Mouse (Mus musculus) heart, adult 11 months (tissue): ENCODE results near the gene Cwc15.
"Not testable (repeated sequence)": the region's sequence is repeated elsewhere in the genome, so short reads cannot be mapped to it uniquely, and the experiment has no call there.

Experiments used
- DNase-seq: peaks from one replicate; pipeline ENCODE4 v3.0.0; 2022

The Cwc15 gene

DNA sequence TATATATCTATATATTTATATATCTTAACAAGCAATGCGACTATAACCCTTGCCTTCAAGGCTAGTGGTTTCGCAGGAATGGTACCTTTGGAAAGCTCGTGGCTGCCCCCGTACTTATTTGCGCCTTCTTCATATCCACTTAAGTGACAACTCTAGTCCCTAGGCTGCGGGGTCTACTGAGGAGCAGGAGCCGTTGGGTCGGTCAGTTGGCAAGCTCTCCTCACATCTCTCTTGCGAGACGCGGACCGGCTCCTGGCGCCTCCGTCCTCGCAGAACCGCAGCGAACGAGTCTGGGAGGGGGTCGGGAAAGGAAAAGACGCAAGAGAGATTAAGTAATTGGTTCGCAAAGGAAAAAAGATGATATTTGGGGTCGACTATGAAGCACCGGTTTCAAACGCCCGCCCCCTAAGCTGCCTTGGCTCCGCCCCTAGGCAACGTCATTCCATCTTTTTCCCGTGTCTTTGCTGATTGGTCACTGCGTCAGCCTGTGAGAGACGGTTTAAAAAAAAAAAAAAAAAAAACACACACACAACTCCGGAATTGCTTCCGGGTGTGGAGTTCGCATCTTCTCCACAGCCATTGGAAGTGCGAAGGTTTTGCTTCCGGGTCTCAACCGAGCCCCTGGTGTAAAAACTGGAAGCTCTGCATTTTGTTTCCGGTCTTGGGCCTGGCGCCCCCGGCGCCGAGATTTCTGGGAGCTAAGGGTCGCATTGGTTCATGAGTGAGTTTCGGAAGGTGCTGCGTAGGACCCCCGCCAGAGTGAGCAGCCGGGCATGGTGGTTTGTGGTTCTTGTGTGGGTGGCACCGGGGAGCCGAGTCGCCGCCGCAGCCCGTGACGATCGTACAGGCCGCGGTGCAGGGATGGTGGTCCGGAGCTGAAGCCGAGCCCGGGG is at the start of gene Cwc15, which contains the start of gene Kdm4d:
TSS of gene Cwc15 (plus strand) at position 595 of the 893 bp plus-strand sequence.
TSS of gene Kdm4d (minus strand) at position 460 of the 893 bp plus-strand sequence.
- DNase-seq: peak; percentile 100

DNA sequence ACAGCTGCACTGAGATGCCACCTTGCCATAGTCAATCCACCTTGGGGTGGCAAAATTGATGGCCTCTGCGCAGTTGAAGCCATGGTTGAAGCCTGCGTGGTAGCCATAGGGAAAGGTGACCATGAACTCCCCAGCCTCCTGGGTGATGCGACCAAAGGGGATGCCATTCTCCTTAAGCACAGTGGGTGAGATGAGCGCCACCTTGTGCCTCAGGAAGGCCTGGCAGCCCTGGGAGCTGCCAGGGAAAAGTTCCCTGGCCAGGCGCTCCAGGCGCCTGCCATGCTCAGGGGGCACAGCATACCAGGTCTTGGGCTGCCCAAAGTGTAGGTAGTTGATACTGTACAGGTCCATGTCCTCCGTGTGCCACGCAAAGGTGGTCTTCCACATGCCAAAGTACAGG is 49.3 kb upstream of the Cwc15 start:
- DNase-seq: not testable (repeated sequence)

DNA sequence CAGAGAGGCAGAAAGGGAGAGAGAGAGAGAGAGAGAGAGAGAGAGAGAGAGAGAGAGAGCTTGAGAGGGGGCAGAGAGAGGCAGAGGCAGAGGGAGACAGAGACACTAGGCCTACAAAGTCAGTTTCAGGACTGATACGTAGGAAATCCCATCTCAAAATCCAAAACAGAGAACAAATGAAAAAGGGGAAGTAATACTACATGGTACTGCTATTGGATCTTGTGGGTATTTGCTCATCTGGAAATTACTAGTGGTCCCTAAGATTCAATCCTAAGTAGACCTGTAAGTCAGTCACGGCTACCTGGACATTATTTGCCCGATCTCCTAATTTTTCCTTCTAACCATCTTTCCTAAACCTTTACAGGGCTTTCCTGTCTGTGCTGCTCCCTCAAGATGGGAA is 44.1 kb upstream of the Cwc15 start:
- no peak for DNase-seq

DNA sequence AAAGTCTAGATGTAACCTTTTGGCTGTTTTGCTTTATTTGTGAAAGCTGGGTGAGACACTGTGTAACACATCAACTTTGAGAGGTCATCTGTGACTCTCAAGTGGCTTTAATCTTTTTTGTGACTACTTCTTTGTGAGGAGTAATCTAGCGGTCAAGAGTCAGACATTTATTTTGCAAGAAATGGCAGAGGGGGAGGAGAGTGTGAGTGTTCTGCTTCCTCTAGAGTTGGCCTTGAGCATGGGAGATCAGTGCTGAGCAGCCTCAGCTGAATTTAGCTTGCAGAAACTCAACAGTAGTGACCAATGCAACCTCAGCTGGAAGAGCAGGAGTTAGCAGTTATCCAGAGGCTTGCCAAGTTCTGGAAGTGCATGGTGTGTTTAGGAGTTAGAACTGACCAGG is 37.9 kb upstream of the Cwc15 start:
- not testable (repeated sequence) for DNase-seq

DNA sequence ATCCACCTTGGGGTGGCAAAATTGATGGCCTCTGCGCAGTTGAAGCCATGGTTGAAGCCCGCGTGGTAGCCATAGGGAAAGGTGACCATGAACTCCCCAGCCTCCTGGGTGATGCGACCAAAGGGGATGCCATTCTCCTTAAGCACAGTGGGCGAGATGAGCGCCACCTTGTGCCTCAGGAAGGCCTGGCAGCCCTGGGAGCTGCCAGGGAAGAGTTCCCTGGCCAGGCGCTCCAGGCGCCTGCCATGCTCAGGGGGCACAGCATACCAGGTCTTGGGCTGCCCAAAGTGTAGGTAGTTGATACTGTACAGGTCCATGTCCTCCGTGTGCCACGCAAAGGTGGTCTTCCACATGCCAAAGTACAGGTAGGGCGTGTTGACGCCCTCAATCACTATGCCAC is 36.7 kb upstream of the Cwc15 start:
- DNase-seq: not testable (repeated sequence)

DNA sequence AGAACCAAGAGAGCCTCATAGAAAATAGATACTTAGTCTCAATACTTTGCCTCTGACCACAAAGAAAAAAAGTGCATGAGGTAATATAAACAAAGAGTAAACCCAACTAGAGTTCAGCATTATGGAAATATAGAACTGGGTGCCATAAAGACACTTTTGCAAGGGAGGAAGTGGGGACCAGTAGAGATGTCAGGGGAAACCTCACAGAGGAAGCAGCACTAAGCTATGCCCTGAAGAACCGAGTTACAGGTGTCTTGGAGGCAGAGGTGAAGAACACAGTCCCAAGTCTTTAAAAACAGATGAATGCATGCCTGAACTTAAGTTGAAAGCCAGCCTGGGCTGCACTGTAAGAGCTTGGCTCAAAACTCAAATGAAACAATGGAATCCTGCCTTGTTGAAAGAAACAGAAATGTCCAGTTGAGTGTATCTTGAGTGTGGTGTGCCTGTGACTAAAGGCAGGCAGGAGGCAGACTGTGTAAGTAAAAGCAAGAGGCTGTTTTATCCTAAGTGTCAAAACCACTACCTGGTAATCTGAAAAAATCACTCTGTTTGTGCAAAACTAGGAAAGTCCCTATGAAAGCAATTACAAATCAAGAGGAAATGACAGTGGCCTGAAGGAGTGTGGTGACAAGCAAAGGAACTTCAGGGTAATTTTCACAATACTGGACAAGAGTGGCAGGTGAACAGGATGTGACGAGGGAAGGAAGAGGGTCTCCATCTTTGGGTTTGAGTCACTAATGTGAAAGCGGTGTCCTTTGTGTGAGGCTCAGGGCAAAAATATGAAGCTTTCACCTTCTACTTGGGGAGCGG is 1.3 kb upstream of the Cwc15 start:
- DNase-seq: peak; percentile 48

DNA sequence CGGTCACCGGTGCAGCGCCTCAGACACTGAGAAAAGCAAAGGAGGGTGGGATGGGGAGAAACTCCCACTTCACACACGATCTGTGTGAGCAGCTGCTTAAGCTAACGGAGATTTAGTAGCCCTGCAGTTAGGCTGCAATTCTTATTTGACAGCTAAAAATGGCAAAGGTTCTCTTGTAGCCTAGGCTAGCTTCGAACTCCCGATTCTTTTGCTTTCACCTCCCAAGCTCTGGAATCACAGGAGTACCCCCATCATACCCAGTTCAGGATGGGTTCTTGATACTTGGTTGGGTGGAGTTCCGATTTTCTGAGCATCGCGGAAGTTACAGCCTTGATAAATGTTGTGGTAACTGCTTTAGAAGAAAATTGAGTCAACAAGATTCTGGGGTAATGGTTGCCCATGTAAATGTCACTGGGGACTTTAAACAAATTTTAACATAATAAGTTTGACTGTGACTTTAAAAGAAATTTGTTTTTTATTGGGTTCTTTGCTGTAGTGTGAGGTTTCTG is 553 bp downstream of the Cwc15 start:
- DNase-seq: no peak

DNA sequence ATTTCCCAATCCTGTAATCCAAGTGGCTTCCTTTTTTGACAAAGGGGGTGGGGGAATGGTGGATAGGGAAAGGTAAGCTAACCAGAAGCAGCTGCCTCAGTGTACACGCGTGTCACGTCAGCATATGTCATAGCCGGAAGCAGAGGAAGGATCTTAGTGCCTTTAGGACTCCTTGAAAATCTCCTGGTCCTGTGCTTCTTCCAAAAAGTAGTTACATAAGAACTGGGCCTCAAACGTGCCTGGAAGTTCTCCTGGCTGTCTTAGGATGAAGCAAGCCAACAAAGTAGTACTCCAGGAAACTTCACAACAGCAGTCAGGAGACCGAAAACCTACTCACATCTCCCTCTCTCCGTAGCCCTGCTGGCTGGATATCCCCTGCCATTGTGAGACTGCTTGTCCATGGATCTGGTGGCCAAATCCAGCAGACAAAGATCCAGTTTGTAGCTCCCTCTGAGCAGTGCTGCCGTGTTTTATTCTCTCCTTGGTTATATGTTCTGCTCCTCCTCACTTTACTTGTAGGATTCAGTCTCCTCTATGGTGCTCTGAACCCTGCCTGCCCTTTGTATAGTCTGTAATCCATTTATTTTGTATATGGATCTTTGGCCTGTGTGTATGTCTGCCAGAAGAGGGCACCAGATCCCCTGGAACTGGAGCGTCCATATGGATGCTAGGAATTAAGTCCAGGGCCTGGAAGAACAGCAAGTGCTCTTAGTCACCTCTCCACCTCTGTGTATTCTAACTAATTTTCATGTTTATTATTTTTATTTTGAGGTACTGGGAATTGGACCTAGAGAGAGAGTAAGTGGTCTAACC is 12.4 kb downstream of the Cwc15 start:
- DNase-seq: peak; percentile 89

DNA sequence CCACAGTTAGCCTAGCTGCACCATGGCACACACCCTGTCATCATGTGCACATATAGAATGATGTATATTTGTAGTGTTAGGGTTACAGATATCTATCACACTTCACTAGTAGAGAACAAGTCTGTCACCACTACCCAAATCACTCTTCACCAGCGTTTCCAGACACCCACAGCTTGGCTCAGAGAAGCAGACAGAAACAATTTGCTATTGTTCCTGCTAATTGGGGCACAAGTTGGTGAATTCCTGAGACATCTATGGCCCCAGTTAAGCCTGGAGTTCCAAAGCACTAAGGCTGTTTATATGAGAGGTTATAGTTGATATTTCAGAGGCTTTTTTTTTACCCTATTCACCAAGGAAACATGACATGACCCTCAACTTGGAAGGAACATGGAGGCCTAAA is 16.9 kb downstream of the Cwc15 start:
- no peak for DNase-seq

DNA sequence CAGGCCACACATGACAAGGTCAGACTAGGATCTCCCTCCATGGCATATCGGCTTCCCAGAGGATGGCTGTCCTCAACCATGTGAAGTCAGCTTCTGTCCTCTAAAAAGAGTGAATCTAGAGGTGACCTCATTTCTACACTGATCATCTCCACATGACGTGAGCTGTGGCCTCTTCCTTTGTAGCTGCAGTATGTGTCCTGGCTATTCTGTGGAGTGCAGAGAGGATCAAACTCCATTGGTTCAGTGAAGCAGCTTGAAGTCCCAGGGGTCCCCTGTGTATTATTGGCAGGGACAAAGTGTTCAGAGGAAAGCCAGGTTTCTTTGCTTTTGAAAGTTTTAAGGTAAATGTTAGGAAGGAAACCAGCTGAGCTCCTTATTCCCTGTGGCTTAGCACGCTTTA is 17.7 kb downstream of the Cwc15 start:
- DNase-seq: no peak

DNA sequence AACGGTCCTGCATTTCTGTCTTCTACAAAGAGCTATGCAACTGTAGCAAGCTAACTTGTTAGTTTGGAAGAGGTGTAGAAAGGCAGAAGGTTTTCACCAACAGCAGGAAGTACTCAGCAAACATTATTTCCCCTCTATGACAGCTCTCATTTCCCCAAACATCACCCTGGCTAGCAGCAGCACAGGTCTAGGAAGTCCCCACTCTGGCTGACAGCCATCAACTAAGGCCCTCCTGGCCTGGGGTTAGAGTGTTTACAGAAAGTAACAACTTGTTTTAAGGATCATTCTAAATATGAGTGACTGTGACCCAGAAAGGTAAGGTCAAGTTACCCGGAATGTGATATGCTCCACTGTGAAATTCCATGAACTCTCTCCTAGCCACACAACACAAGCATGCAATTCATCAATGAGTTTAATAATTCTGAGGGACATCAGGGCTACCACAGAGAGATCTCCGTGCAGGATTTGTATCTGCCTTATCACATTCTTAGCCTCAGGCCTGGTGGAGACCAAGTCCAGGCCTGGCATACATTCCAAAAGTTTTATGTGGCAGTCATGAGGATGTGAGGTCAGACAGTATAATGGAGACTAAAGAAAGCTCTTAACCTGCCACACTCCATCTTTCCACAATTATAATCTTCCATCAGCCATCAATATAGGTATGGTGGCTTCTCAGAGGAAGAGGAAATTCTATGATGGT is 20.7 kb downstream of the Cwc15 start:
- no peak for DNase-seq

DNA sequence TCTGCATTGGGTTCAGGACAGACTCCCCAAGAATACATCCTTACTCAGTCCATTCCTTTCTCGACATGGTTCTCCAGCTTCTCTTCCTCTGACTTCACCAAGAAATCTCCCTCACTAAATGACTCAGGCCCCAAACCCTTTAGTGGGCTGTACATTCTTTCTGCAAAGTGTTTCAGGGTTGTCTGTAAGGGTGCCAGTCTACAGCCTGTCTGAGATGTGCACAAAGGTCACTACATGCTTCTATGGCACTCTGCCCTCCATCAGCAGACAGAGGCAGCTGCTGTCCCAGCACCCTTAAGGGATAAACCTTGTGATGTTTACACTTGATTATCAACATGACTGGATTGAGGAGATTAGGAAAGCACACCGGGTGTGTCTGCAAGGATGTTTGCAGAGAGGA is 21.3 kb downstream of the Cwc15 start:
- no peak for DNase-seq

DNA sequence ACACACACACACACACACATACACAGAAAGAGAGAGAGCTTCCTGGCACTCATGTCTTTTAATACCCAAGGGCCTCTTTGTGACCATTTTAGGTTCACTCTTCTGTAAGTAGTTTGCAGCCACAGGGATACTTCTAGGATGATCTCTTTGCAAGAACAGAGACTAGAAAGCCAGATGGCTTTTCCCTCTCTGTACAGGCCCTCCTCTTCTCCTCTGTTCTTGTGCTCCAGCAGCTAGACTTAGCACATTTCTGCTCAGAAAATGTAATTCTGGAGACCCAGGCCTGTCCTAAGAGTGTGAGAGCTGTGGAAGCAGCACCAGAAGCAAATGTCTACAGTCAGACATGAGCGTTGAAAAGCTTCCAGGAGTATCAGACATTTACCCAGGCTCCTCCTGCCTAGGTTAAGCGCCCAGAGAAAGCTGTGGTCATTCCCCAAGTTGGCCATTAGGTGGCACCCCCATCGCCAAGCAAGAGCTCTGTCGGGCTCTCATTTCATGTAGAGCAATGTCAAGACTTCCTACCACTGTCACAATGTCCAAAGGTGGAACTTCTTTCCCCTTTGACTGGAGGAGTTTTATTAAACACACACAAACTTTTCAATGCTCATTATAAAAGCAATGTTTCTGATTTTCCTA is 23.1 kb downstream of the Cwc15 start:
- DNase-seq: peak; percentile 94

DNA sequence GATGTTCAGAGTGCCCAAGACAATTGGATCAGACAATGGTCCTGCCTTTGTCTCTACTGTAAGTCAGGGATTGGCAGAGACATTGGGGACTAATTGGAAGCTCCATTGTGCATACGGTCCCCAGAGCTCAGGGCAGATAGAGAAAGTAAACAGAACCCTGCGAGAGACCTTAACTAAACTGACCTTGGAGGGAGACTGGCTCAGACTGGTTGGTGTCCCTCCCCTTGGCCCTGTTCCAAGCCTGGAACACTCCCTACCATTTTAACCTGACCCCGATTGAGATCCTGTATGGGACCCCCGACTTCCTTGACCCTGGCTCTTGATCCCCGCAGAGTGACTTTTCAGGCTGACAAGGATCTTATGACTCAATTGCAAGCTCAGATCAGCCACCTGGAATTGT is 29.6 kb downstream of the Cwc15 start:
- no peak for DNase-seq

DNA sequence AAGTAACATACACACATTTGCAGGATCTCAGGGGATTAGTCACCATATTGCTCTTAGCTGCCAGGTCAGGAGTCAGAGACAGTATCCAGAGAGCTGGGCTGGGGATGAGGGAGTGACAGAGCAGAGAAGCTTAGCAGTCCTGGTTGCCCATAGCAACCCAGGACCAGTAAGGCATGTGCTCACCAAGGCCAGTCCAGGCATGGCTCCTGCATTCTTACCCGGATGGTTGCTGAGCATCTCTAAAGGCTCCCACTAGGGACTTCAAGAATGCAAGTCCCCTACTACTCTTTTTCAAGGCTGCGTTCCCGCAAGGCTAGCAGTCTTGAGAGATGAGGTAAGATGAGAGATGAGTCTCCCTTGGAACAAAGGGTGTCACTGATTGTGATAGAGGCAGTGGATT is 31.9 kb downstream of the Cwc15 start:
- DNase-seq: no peak

DNA sequence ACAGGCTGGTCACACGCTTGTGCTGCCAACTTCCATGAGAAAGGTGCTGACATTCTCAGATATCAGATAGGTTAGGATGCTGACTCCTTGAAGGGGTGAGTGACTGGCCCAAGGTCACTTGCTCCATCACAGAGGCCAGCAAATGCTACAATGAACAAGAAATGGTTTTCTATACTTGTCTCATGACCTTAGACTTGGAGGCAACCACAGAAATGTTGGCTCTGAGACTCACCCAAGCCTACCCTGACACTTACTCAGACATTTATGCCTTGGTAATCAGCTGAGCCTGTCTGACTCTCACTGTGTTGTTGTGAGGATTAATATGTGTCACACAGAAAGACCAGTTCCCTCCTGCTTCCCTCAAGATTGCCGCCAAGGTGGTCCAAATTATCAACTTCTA is 33.2 kb downstream of the Cwc15 start:
- DNase-seq: no peak

DNA sequence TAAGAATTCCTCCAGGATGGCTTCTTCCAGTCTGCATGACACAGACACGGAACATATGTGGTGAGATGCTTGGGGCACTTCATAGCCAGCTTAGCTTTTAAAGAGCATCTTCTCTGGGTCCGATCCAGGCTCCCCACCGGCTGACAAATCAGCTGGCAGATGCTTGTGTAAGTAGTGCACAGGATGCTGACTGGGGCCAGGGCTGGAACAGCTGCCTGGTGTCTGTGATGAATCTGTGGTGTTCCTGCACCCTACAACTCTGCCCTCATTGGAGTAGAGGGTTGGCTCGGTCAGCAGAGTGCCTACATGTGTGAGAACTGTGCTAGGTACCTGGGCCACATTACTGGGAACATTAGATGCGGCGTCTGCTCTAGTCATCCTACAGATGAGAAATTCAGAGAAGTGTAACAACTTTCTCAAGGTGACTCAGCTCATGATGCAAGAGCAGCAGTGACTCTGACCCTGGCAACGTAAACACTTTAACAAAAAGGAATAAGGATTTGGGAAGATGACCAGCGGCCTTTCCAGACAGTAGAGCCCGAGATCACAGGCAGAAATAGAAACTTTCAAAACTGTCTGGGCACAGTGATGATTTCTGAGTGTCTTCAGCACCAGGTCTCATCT is 34.5 kb downstream of the Cwc15 start:
- no peak for DNase-seq

DNA sequence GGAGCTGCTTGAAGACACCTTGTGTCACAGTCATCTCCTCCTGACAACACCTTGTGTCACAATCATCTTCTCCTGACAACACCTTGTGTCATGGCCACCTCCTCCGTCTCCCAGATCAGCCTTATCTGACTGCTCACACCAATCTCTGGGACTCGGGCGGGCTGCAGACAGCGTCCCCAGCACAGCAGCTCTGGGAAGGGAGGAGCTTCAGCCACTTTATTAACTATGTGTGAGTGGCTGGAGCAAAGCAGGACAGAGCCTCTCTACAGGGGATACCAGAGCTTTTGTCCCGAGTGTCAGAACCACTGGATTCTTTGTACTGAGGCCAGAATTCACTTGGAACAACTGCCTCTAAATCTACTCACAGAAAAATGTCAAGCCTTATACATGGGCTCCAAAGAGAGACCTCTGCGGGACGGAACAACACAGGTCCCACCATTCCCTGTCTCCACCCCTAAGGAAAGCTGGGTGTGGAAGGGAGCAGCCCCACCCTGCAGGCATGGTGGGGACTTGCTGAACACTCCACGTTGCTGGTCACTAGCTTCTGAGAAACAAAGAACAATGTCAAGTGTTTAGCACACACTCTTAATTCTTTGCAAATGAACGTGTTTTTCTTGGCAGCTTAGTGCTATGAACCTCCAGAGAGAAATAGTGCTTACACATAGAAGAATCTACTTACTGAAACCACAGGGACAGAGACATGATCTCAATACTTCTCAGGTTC is 43.8 kb downstream of the Cwc15 start:
- DNase-seq: no peak

DNA sequence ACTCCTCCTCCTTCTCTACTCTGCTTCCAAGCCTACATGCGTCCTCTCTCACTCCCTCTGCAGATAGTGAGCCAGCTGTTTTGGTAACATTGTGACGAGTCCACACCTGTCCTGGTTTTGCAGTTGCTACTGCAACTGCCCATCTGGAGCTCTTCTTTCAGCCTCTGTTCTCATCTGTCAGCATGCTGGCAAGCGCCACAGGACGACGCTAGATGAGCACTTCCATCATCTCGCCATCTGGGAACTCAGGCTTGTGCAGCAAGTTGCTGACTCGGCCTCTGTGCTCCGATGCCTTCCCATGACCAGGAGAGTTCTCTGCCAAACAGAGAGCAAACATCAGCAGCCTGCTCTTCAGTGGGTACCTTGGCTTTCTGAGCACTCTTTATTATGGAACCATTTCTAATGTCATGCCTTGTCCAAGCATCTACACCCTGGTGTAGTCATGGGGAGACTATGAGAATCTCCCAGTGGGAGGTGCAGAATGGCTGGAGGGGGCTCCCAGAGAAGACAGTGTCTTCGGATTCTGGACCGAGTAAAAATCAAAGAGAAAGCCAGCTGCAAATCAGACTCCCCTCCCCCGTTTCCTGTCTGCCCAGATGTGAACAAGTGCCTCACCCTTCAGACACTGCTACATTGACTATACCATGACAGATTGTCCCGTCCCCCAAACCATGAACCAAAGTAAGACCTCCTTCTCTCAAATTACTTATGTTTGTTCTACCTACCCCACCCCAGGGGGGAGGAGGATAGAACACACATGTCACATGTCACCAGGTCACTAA is 47.4 kb downstream of the Cwc15 start:
- peak; percentile 94 for DNase-seq

DNA sequence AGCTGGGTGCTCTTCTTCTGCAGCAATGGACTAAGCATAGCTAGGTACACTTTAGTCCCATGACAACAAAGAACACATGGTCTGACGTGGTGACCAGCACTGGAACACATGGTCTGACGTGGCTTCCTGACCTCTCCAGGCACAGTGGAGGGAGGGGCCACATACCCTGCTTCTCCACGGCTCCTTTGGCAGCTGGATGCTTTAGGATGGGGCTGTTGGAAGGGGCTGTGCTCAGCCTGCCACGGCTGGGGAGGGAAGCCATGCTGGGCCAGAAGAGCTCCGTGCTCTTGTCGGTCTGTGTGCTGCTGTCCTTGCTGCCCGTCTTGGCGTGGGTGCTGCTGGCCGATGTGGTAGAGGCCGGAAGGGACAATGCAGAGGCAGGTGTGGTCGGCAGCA is 47.9 kb downstream of the Cwc15 start:
- DNase-seq: peak; percentile 90
